Mouse (Mus musculus): ENCODE data around the gene Neil3. TPM values are rescaled to one million over a fixed set of nuclear protein-coding genes. Genes with fewer than 3 reads are reported as not detected.
"Not testable (repeated sequence)": the region's sequence is repeated elsewhere in the genome, so short reads cannot be mapped to it uniquely, and the experiment has no call there.

Gene Neil3
- polyA plus RNA-seq, 1 experiment: 0.81 TPM

GRCm38 (mm10) chr8:53562441-53563040, 76.3 kb downstream of the Neil3 start:
- H3K4me1 ChIP-seq: no peaks in the 10 kb centered on the region
- no peak overlapping the region for H3K4me3 ChIP-seq (replicated peaks)
- no peaks in the 10 kb centered on the region for H3K27me3 ChIP-seq (replicated peaks)
- no peaks in the 10 kb centered on the region for H3K36me3 ChIP-seq (replicated peaks; ENCODE audit: low read length)
- no peak for TF ChIP-seq FLI1 (IDR thresholded peaks at IDR 0.05; ENCODE audit: low read length)
- TF ChIP-seq GATA1 (IDR thresholded peaks at IDR 0.05; ENCODE audit: borderline replicate concordance, low read length): no peak
- peaks cover 3% of the 10 kb centered on the region; the same call in 1 of the 2 replicates for H3K9me3 ChIP-seq

GRCm38 (mm10) chr8:53539585-53539984, 99.3 kb downstream of the Neil3 start:
- H3K36me3 ChIP-seq (replicated peaks; ENCODE audit: low read length): no peaks in the 10 kb centered on the region
- H3K4me3 ChIP-seq (replicated peaks): no peak overlapping the region
- H3K27me3 ChIP-seq (replicated peaks): no peaks in the 10 kb centered on the region
- no peaks in the 10 kb centered on the region for H3K9me3 ChIP-seq
- no peaks in the 10 kb centered on the region for H3K4me1 ChIP-seq
- TF ChIP-seq FLI1 (IDR thresholded peaks at IDR 0.05; ENCODE audit: low read length) (no peak), GATA1 (IDR thresholded peaks at IDR 0.05; ENCODE audit: borderline replicate concordance, low read length) (no peak)

GRCm38 (mm10) chr8:53538049-53538448, 100.8 kb downstream of the Neil3 start:
- not testable (repeated sequence) for H3K4me3 ChIP-seq (replicated peaks); H3K9me3 ChIP-seq; H3K36me3 ChIP-seq (replicated peaks; ENCODE audit: low read length); H3K4me1 ChIP-seq; H3K27me3 ChIP-seq (replicated peaks)

Other genes with a start within 250 kb of the Neil3 start
- gene Aga, start 127.3 kb downstream of the Neil3 start, polyA plus RNA-seq (2012; ENCODE audit: insufficient read depth, low replicate concordance): 0.75 and 3.0 TPM in 2 replicates